8 mouse cellular contexts compared by ENCODE assay signal in the genomic region with DNA sequence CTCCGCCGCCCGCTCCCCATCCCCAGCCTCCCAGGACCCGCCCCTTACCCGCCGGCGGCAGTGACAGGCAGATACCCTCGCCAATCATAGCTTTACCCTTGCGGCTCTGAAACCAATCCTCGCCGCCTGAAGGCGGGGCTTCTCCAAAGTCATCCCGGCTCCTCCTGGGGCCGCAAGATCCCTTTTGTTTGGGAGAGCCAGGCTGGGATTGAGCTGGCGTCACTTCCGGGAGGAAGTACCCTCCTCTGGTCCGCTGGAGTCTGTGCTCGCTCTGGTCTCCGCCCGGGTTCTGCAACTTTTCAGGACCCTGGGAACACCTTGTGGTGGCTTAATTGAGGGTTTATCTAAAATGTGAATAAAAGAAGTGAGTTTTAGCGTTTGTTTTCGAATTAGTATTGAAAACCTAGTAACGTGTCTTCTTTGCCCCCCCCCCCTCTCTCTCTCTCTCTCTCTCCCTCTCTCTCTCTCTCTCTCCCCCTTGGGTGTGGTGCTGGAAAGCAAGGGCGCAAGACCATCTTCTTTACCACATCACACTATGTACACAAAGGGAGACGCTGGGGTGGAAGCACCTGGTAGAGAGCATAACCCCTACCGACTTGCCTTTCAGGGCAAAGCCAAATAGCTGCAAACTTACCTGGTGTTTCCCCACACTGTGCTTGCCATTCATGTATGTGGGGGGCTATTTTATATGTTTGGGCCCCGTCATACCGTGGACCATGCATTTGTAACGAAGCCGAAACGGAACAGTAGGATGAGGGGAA. TPM values are rescaled to one million over a fixed set of nuclear protein-coding genes. Genes with fewer than 3 reads are reported as not detected.
DNase-seq lines count a peak whose midpoint lies in the region; ATAC-seq and TF ChIP-seq lines count a peak whose summit lies in the region.

A gene (minus strand): TSS at position 210 of the 761 bp plus-strand sequence.

- H3K36me3 ChIP-seq in ES-Bruce4 (ENCODE audit: control insufficient read depth, insufficient read depth, low read length, poor library complexity, severe bottlenecking) = no peaks in the 10 kb centered on the region
- H3K36me3 ChIP-seq in forebrain, embryonic 16.5 days (ENCODE audit: control insufficient read depth, insufficient read depth) = no peaks in the 10 kb centered on the region
- no peaks in the 10 kb centered on the region for H3K36me3 ChIP-seq in lung, embryonic 14.5 days (ENCODE audit: insufficient read depth)

- TF ChIP-seq EP300 in ES-Bruce4 (IDR thresholded peaks at IDR 0.05; ENCODE audit: insufficient read depth, low read depth, low read length) = no peak

- no peak for TF ChIP-seq CTCF in ES-Bruce4 (IDR thresholded peaks at IDR 0.05; ENCODE audit: low read depth, low read length)
- no peak for TF ChIP-seq CTCF in layer of hippocampus, adult 2 months (conservative IDR thresholded peaks at IDR 0.05)
- peak; percentile 23 for TF ChIP-seq CTCF in lung, embryonic 14.5 days (IDR thresholded peaks at IDR 0.05; ENCODE audit: low read depth)

- H3K4me2 ChIP-seq in forebrain, embryonic 16.5 days (ENCODE audit: low read length) = peak within 1 kb of the TSS; percentile 88
- peak within 1 kb of the TSS; percentile 92 for H3K4me2 ChIP-seq in lung, embryonic 14.5 days

- TF ChIP-seq POLR2A in ES-Bruce4 (IDR thresholded peaks at IDR 0.05; ENCODE audit: insufficient read depth, low read length) = peak; percentile 40

- H3K4me1 ChIP-seq in ES-Bruce4 (ENCODE audit: control insufficient read depth, insufficient read depth, low read length) = no peaks in the 10 kb centered on the region
- H3K4me1 ChIP-seq in forebrain, embryonic 16.5 days (replicated peaks; ENCODE audit: control insufficient read depth, insufficient read depth, low read length) = peaks cover 27% of the 10 kb centered on the region
- peaks cover 15% of the 10 kb centered on the region; the same call in 1 of the 2 replicates for H3K4me1 ChIP-seq in lung, embryonic 14.5 days (ENCODE audit: insufficient read depth)

- peak; percentile 99 for DNase-seq in heart, postnatal 36 days
- peak; percentile 98 to 99 for DNase-seq in layer of hippocampus, adult 2 months (ENCODE audit: low spot score in 2 of 2)
- DNase-seq in lung, embryonic 14.5 days = peak; percentile 99
- peak; percentile 98 for DNase-seq in ovary, adult 18-20 months (ENCODE audit: low spot score)
- peak; percentile 78 for DNase-seq in thymus, postnatal 0 days (ENCODE audit: low spot score)

- intact Hi-C loops in heart, postnatal 36 days (cut with DNase I) = no loop called here

- WGBS in forebrain, embryonic 16.5 days = 2% methylated on average over 31 of the region's 31 CpGs
- under 1% methylated on average over 31 of the region's 31 CpGs for WGBS in lung, embryonic 14.5 days

- no peaks in the 10 kb centered on the region for H3K27me3 ChIP-seq in ES-Bruce4 (ENCODE audit: control insufficient read depth, insufficient read depth, low read length, poor library complexity, severe bottlenecking)
- no peaks in the 10 kb centered on the region for H3K27me3 ChIP-seq in forebrain, embryonic 16.5 days (replicated peaks; ENCODE audit: control insufficient read depth, insufficient read depth, low read length)
- no peaks in the 10 kb centered on the region for H3K27me3 ChIP-seq in lung, embryonic 14.5 days (ENCODE audit: insufficient read depth, low read length)

- H3K27ac ChIP-seq in ES-Bruce4 (ENCODE audit: insufficient read depth, low read length) = peak within 1 kb of the TSS; percentile 77
- peak within 1 kb of the TSS; percentile 89 for H3K27ac ChIP-seq in forebrain, embryonic 16.5 days (ENCODE audit: low read length)
- H3K27ac ChIP-seq in layer of hippocampus, adult 2 months = peak within 1 kb of the TSS; percentile 94
- peak within 1 kb of the TSS; percentile 80 for H3K27ac ChIP-seq in lung, embryonic 14.5 days (ENCODE audit: low read depth)

- H3K4me3 ChIP-seq in ES-Bruce4 (ENCODE audit: low read depth, low read length) = peak within 1 kb of the TSS; percentile 93
- H3K4me3 ChIP-seq in forebrain, embryonic 16.5 days (replicated peaks; ENCODE audit: low read length) = peak within 1 kb of the TSS; percentile 63
- H3K4me3 ChIP-seq in layer of hippocampus, adult 2 months = peak within 1 kb of the TSS; percentile 99
- H3K4me3 ChIP-seq in lung, embryonic 14.5 days (ENCODE audit: low read depth, low read length) = peak within 1 kb of the TSS; percentile 86

- H3K9ac ChIP-seq in ES-Bruce4 (ENCODE audit: low read depth, poor library complexity, severe bottlenecking) = peak within 1 kb of the TSS; percentile 85
- peak within 1 kb of the TSS; percentile 83 for H3K9ac ChIP-seq in forebrain, embryonic 16.5 days (replicated peaks; ENCODE audit: low read depth, low read length)
- H3K9ac ChIP-seq in lung, embryonic 14.5 days = peak within 1 kb of the TSS; percentile 79

- ATAC-seq in cerebellum, adult (ENCODE audit: insufficient number of reproducible peaks, low FRiP score, low TSS enrichment) = peak; percentile 100
- ATAC-seq in forebrain, embryonic 16.5 days = peak; percentile 99
- ATAC-seq in lung, embryonic 14.5 days (ENCODE audit: insufficient read depth) = peak; percentile 97

- no peaks in the 10 kb centered on the region for H3K9me3 ChIP-seq in ES-Bruce4 (replicated peaks; ENCODE audit: control insufficient read depth, insufficient read depth, low read length, poor library complexity, severe bottlenecking)
- H3K9me3 ChIP-seq in forebrain, embryonic 16.5 days (ENCODE audit: control insufficient read depth, low read length) = no peaks in the 10 kb centered on the region
- H3K9me3 ChIP-seq in lung, embryonic 14.5 days (ENCODE audit: low read depth, low read length) = no peaks in the 10 kb centered on the region

RNA-seq across cellular contexts. Expression of the gene that starts here (rescaled TPM):
- 46.2 and 50.0 TPM in 2 replicates for polyA plus RNA-seq in ES-Bruce4 (2011; ENCODE audit: insufficient read depth, insufficient read length, low read depth, missing spikeins)
- 62.6 and 70.2 TPM in 2 replicates for polyA plus RNA-seq in forebrain, embryonic 16.5 days (2015; fragmentation: Nextera tagmentation; extraction: Ambion mirVana)
- total RNA-seq in heart, postnatal 36 days (2021) = 10 to 100 TPM; 18.9 to 19.6 TPM
- total RNA-seq in layer of hippocampus, adult 2 months (2021) = 10 to 100 TPM; 21.1 to 25.4 TPM
- 38.5 and 42.3 TPM in 2 replicates for polyA plus RNA-seq in lung, embryonic 14.5 days (2014; fragmentation: Nextera tagmentation; extraction: Ambion mirVana)
- polyA plus RNA-seq in thymus, postnatal 0 days (2015; fragmentation: Nextera tagmentation; extraction: Ambion mirVana) = 6.7 TPM in 2 replicates

Comparison
In these comparisons a context has a peak if more than half of its experiments do, and no peak if none do; other contexts are left out.
1. Peak in every context shown above with its lines: DNase-seq, ATAC-seq, H3K4me3 ChIP-seq and H3K27ac ChIP-seq.